Mouse (Mus musculus) right cerebral cortex, postnatal 10 days (tissue): Measurements from ENCODE around the gene Zbtb12.

Experiments
- DNase-seq, 2 experiments: peaks; one replicate each; pipeline ENCODE4 v3.0.0; 2021; ENCODE audit warnings: low spot score in 2 of 2

Zbtb12 gene

DNA sequence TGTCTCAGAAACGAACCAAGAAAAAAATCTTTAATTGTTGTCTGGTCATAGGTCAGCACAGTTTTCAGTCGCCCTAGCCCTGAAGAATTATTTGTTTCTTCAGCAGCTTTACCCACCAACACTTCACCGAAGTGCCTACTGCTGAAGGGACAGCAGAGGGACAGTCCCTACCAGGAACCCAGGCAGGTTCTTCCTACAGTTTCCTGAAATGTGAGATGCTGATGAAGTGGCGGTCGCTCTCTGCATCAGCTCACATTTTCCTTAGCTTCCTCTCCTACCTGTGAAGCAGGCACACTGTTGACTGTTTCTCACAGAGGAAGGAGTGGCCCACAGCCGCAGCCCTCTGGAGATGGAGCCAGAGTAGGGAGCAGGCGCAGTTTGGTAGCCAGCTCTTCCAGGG is 13.3 kb upstream of the Zbtb12 start:
- no peak for DNase-seq

DNA sequence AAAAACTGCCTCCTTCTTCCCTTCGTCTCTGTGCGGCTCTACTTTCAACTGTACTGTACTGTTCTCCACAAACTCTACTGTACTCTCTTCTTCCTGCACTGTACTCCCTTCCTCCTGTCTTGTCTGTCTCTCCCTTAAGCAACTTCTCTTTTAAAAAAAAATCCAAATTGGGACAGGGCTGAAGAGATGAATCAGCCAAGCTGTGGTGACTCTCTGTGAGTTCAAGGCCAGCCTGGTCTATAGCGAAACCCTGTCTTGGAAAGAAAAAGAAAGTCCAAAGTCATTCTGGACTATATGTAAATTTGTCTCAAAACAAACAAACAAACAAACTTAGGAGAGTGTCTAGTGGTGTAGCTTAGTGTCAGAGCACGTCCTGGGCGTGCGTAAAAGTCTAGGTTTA is 5.0 kb upstream of the Zbtb12 start:
- DNase-seq: no peak

DNA sequence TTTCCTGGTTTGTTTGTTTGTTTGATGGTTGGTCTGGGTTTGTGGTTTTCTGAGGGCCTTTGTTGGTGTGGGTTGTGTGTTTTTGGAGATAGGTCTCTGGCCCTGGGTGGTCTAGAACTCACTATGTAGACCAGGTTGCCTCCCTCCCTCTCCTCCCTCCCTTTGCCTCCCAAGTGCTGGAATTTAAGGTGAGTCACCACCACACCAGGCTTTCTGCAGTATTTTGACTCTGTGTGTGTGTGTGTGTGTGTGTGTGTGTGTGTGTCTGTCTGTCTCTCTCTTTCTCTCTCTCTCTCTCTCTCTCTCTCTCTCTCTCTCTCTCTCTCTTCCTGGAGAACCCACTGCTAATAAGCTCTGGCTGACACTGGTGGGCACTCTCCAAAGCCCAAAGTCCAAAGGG is 1.9 kb downstream of the Zbtb12 start:
- DNase-seq: no peak

DNA sequence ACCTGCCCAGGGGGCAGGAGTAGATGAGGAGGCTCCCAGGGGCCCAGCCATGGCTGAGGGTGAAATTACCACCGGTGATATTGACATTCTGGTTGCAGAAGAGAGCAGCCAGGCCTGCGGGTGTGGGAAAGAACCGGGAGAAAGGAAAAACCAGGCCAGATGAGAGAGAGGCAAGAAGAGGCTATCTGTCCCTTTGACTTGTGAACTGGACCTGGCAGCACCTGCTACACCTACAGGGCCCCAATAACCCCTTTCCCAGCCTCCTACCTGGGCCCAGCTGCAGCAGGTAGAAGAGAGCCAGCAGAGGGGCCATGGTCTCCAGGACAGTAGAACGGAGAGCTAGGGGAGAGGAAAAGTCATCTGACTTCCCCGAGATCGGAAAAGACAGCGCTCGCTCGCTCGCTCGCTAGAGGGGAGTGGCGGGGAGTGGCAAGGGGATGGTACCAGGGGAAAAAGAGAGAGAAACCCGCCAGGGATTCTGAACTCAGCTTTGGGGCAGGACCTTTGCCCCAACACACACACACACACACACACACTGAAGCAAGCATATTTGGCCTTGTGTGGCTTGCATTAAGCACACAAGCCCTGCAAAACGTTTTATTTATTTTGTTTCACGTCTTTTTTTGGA is 2.5 kb downstream of the Zbtb12 start, which contains the start of gene Gm20547:
Gene Gm20547, minus strand, starts transcription at position 360 of the 628 bp plus-strand sequence.
- no peak for DNase-seq

DNA sequence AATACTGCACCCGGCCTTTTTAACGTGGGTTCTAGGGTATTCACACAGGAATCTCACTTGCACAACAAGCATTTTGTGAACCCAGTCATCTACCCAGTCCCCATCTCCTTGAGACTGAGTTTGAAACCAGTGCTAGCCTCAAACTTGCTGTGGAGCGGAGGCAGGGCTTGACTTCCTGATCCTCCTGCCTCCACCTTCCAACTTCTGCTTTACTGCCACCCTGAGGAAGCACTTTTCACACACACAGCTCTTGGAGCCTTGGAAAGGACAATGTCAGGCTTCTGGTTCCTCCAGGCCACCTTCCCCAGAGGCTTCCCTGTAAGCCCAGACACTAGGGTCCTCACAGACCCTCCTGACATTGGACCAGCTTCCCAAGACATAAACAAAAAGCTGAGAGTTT is 4.0 kb downstream of the Zbtb12 start:
- DNase-seq: no peak

DNA sequence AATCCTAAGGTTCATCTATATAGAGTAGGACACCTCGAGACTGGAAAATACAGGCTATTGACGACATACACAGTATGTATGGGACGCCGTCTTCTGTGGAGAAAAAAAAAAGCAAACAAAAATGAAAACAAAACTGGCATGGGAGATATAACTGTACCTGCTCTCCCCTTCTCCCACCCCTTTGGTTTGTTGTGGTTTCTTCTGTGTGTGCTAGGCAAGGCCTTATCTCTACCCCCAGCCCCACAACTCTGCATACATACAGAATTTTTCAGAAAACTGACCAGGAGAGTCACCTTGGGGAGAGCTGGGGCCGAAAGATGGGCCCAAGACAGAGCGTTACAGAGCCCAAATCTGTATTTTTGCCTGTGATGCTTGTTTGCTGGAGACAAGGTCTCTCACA is 5.4 kb downstream of the Zbtb12 start:
- DNase-seq: no peak

DNA sequence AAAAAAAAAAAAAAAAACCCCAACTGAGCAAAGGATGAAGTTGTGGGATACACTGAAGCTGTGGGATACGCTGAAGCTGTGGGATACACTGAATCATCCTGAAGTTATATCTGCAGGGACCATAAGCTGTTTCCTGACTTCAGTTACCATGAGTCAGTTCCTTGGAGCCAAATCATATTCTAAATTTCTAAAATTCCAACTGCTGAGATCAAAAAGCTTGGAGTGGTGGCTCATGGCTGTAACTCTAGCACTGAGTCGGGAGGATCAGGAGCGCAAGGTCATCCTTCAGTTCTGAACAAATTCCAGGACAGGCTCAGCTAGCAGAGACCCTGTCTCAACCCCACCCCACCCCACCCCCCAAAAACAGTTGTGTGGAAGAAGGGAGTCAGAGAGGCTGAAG is 6.3 kb downstream of the Zbtb12 start:
- DNase-seq: no peak

DNA sequence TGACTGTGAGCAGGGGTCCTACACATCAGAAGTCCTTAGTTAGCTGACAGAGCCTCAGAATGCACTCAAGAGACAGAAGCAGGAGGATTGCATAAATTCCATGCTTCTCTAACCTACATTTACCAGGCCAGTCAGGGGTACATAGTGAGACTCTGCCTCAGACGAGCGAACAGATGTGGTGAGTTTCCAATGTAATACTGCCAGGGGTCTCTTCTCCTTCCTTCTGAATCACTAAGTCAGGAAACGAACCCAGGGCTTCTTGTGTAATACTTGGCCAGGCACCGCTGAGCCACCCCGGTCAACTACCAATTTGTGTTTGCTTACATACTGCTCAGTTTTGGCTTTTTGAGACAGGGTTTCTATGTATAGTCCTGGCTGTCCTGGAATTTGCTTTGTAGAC is 8.7 kb downstream of the Zbtb12 start:
- DNase-seq: no peak

DNA sequence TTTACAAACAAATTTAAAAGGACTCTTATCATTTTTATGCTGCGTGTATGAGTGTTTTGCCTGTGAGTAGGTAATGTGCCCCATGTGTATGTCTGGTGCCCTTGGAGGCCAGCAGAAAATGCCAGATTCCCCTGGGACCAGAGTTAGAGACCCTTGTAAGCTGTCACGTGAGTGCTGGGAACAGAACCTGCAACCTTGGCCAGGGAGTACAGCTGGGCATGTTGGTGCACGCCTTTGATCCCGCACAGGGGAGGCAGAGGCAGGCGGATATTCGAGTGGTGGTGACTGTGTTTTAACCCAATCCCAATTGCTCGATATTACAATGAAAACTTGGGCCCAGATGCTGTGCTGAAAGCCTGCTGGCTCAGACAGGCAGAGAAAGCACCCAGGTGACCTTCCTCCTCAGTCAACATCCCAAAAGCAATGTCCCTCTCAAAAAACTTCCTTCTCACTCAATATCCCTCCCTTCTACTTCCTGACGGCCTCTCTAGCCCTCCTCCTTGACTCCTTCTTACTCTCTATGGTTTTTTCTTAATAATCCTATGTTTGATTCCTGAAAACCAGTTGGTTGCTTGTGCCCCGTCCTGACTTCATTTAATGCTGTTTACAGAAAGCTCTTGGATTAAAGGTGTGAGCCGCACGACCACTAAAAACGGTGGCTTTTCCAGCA is 10.9 kb downstream of the Zbtb12 start:
- DNase-seq: no peak

DNA sequence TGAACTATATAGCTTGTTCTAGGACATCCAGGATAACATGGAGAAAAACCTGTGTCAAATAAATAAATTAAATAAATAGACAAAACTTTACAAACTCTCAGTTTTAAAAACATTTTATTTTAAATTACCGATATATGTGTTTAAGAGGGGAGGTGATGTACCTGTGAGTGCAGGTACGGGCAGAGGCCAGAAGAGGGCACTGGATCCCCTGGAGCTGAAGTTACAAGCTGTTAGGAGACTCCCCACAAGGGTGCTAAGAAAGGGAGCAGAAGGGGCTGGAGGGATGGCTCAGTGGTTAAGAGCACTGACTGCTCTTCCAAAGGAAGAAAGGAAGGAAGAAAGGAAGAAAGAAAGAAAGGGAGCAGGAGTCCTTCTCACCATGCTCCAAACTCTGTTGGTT is 12.1 kb downstream of the Zbtb12 start:
- no peak for DNase-seq

DNA sequence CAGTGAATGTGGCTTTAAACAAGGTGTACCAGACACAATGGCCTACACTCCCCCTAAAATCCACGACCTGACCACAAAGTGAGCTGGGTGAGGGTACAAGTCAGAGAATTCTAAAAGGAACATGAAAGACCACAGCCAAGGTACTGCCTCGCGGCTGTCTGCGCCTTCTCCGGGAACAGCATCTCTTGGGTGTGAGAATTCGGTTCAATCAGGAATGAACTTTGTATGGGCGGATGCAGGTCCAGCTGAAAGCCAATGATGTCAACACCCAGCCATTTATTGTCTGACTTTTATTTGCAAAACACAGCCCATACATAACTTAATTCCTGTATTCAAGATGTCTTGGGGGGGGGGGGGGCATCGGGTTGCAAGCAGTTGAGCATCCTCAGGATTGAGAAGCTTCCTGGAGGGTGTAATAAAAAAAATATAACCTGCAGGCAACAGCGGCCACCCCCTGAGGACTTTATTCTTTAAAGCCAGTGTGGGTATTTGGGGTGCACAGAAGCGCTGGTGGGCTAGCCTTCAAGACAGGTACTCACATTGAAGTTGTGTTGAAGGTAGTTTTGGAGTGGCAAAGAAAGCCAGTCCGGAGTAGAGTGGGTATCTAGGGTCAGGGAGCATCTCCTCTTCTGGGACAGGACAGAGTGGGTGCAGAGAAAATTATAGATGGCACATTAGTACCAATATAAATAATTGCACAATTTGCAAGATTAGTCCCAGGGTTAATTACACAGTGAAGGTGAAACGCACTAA is 14.0 kb downstream of the Zbtb12 start:
- DNase-seq: no peak

DNA sequence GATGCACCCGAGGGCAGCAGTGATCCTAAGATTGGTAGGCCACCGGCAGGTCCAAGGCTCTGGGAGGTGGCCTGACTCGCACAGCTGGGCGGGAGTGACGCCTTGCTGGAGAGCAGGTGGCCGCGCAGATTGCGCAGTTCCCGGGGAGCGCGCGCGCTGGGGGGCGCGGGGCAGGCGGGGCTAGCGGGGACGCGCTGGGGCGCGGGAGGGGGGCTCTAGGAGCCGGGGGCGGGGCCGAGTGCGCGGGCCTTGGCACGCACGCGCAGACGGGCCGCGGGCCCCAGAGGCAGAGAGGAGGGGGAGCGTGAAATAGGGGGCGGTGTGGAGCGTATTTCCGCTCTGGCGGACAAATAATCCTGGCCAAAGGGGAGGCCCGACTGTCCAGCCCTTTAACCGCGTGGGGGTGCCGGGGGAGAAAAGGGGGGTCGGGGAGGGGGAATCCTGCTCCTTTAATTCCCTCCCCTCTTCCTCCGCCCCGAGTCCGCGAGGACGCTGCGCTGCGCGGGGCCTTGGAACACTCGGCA is 14.9 kb downstream of the Zbtb12 start:
- peak; percentile 94 to 95 for DNase-seq

DNA sequence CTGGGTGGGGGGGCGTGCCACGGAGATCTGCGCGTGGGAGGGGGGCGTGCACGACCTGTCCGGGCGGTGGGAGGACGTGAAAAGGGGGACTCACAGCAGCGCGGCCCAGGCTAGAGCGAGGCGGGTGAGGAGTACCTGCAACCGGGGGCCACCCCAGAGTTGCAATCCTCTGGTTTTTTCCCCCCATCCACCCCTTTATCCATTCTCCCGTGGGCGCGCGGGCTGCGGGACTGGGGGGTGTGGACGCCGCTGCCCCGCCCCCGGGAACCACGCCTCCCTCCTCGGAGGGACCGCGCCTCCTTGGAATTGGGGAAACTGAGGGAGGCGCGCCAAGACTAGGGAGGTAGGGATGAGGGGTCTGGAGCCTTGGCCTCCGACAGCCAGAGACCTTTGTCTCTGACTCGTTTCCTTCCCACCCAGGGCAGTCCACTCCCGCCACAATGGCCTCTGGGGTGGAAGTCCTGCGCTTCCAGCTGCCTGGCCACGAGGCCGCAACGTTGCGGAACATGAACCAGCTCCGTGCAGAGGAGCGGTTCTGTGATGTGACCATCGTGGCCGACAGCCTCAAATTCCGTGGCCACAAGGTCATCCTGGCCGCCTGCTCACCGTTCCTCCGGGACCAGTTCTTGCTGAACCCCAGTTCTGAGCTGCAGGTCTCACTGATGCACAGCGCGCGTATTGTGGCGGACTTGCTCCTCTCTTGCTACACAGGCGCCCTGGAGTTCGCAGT is 15.7 kb downstream of the Zbtb12 start:
- peak; percentile 61 to 69 for DNase-seq

DNA sequence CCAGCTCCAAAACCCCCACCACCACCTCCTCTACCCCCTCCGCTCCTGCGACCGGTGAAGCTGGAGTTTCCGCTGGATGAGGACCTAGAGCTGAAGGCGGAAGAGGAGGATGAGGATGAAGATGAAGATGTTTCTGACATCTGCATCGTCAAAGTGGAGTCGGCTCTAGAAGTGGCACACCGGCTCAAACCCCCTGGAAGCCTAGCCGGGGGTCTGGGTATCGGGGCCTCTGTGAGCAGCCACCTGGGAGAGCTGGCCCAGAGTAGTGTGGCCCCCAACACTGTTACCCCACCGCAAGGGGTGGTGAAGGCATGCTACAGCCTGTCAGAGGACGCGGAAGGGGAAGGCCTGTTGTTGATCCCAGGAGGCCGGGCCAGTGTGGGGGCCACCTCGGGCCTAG is 16.4 kb downstream of the Zbtb12 start:
- DNase-seq: peak in 1 of 2 experiments; percentile 45

DNA sequence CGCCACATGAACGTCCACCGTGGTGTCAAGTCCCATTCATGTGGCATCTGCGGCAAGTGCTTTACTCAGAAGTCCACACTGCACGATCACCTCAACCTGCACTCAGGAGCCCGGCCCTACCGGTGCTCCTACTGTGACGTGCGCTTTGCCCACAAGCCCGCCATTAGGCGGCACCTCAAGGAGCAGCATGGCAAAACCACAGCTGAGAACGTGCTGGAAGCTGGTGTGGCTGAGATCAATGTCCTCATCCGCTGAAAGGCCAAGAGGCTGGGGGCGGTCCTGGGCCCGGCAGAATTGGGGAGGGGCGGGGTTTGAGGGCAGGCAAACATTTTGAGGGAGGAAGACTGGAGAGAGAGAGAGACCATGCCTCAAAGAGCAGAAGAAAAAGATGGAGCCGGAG is 17.1 kb downstream of the Zbtb12 start:
- DNase-seq: peak in 1 of 2 experiments; percentile 39

DNA sequence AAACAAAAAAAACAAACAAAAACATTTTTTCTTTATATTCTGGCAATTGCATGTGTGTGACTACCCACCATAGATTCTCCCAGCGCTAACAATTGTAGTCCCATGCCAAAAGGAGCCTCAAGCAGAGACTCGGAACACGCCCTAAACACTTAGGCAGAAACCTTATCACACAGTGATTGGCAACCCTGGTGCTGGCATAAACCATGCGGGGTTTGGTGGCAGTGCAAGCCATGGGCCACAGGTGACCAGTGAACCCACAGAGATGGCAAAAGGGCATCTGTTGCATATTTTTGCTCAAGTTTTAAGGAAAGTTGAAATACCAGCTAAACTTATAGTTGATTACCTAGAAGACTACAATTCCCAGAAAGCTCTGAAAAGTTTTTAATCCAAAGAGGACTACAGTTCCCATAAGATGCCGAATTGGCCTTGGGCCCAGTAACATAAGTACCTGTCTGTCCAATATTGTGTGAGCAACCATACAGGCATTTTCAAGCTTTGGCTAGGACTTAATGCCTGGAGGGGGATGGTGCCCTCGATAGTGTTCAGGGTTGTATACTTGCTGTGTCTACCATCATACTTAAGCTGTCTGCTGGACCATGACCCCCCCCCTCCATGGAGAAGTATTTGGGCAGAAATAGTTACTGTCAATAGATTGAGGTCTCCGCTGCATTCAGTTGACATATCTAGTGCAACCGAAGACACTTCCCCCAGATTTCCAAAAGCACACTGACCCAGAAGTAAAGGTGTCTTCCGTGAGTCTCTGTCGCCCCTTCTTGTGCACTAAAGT is 18.3 kb downstream of the Zbtb12 start:
- DNase-seq: peak; percentile 77 to 85

DNA sequence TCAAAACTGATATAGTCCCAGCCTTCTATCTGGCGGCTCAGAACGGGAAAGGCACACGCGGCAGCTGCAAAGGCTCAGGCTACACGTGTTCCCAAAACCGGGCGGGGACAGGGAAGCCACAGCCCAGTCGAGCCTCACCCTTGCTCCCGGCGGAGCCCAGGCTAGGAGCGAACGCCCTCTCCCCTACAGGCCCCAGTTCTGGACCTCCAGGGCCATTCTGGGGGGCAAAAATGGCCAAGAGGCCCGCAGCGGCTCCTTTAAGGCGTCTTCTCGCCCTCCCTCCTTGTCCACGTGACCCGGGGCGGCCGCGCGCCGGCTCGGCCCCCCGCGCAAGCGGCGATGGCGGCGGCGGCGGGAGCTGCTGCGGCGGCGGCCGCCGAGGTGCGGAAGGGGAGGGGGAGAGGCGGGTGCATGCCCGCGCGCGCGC is 18.9 kb downstream of the Zbtb12 start, which contains the start of the genes C2 and Ehmt2:
Gene C2, minus strand, starts transcription at position 106 of the 427 bp plus-strand sequence.
Gene Ehmt2, plus strand, starts transcription at position 310 of the 427 bp plus-strand sequence.
- DNase-seq: peak; percentile 89 to 90

DNA sequence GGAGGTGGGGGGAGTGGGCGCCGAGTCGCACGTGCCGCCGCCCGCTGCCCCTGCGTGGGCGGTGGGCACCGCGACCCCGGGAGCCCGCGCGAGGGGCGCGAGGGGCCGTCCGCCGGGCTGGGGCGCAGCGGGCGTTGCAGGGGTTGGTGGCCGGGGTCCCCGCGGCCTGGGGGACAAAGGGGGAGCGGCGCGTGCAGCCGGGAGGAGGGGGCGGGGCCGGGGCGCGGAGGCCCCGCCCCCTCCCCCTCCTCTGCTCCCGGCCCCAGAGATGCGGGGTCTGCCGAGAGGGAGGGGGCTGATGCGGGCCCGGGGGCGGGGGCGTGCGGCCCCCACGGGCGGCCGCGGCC is 19.4 kb downstream of the Zbtb12 start:
- no peak for DNase-seq

DNA sequence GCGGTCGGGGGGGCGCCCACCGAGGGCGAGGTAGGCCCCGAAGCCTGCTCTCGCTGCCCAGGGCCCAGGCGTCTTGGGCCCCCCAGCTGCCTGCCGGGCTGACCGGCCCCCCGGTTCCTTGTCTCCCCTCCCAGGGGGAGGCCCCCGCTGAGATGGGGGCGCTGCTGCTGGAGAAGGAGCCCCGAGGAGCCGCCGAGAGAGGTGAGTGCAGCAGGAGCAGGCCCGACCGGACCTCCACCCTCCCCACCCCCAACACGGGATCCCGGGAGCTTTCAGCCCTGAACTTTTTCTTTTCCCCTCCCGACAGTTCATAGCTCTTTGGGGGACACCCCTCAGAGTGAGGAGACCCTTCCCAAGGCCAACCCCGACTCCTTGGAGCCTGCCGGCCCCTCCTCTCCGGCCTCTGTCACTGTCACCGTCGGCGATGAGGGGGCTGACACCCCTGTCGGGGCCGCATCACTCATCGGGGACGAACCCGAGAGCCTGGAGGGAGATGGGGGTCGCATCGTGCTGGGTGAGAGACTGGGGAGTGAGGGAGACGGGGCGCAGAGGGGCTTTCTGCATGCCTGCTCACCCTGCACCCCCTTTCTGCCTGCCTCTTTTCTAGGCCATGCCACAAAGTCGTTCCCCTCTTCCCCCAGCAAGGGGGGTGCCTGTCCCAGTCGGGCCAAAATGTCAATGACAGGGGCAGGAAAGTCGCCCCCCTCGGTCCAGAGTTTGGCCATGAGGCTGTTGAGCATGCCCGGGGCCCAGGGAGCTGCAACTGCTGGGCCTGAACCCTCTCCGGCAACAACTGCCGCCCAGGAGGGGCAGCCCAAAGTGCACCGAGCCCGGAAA is 20.0 kb downstream of the Zbtb12 start:
- peak; percentile 53 to 58 for DNase-seq

DNA sequence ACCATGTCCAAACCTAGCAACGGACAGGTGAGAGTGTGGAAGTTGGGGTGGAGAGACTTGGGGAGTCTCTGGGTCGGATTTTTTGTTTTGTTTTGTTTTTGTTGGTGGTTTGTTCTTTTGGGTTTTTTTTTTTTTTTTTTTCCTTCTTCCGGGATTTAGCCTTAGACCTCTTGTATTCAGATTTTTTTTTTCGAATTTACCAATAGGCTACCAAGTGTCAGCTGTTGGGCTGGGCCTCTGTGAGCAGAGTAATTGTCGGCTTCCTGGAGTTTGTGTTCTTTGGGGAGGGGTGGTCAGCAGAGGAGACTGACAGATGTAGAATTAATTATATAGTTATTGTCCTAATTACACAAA is 20.6 kb downstream of the Zbtb12 start:
- DNase-seq: no peak
